Mouse (Mus musculus) intestine, postnatal 0 days (tissue): ENCODE measurements around the gene Klb. TPM values are rescaled to one million over a fixed set of nuclear protein-coding genes. Genes with fewer than 3 reads are reported as not detected.

Experiments
- ATAC-seq: fragments of 200-750 bp; cut with Nextera tagmentation; 2 replicates; pipeline ENCODE4 v1.8.0; 2017; ENCODE audit warnings: mild to moderate bottlenecking, moderate TSS enrichment, moderate library complexity
- H3K27ac ChIP-seq: fragments of 300-500 bp; sonication (generic); 2 replicates; pipeline ENCODE4 v1.5.1; 2014; ENCODE audit warnings: mild to moderate bottlenecking, low read depth, low read length, moderate library complexity
- H3K27me3 ChIP-seq: fragments of 300-500 bp; sonication (generic); replicated peaks from 2 replicates; pipeline ENCODE4 v1.6.1; 2014; ENCODE audit warnings: low read length, mixed read lengths; ENCODE audit not compliant: control insufficient read depth, insufficient read depth
- H3K36me3 ChIP-seq: fragments of 300-500 bp; sonication (generic); 2 replicates; pipeline ENCODE4 v1.6.1; 2014; ENCODE audit warnings: mild to moderate bottlenecking, moderate library complexity; ENCODE audit not compliant: control insufficient read depth, insufficient read depth
- H3K4me1 ChIP-seq: fragments of 300-500 bp; sonication (generic); replicated peaks from 2 replicates; pipeline ENCODE4 v1.6.1; 2014; ENCODE audit warnings: antibody characterized with exemption, low read length, mixed read lengths; ENCODE audit not compliant: control insufficient read depth, insufficient read depth
- H3K4me2 ChIP-seq: fragments of 300-500 bp; sonication (generic); replicated peaks from 2 replicates; pipeline ENCODE4 v1.6.1; 2014; ENCODE audit warnings: low read depth, mild to moderate bottlenecking, moderate library complexity
- H3K4me3 ChIP-seq: fragments of 300-500 bp; sonication (generic); 2 replicates; pipeline ENCODE4 v1.5.1; 2014; ENCODE audit warnings: low read depth, low read length
- H3K9ac ChIP-seq: fragments of 300-500 bp; sonication (generic); 2 replicates; pipeline ENCODE4 v1.6.1; 2014; ENCODE audit warnings: mild to moderate bottlenecking, low read depth, low read length
- H3K9me3 ChIP-seq: fragments of 300-500 bp; sonication (generic); 2 replicates; pipeline ENCODE4 v1.6.1; 2016; ENCODE audit warnings: mixed run types; ENCODE audit not compliant: control insufficient read depth
- CTCF ChIP-seq: sonication (generic); IDR thresholded peaks from 2 replicates; pipeline ENCODE4 v1.5.1; 2016; ENCODE audit warnings: low read depth, mild to moderate bottlenecking, control low read depth, antibody characterized with exemption, moderate library complexity
- WGBS: fragments of 180-500 bp; shearing (Covaris S2); extraction: QIAGEN DNeasy Blood & Tissue Kit; methylation state at CpG from one replicate; pipeline ENCODE4 v1.1.7; 2014; 5-methylcytosine and 5-hydroxymethylcytosine counted together
- polyA plus RNA-seq: library from polyadenylated mRNA; unstranded; fragments of >200 nt; fragmentation: Nextera tagmentation; extraction: Ambion mirVana; gene quantifications from 2 replicates; pipeline ENCODE4 v1.2.1, GENCODE M21; 2015

Gene Klb
- polyA plus RNA-seq, 1 experiment from 2014 or later, result 2.6 TPM

DNA sequence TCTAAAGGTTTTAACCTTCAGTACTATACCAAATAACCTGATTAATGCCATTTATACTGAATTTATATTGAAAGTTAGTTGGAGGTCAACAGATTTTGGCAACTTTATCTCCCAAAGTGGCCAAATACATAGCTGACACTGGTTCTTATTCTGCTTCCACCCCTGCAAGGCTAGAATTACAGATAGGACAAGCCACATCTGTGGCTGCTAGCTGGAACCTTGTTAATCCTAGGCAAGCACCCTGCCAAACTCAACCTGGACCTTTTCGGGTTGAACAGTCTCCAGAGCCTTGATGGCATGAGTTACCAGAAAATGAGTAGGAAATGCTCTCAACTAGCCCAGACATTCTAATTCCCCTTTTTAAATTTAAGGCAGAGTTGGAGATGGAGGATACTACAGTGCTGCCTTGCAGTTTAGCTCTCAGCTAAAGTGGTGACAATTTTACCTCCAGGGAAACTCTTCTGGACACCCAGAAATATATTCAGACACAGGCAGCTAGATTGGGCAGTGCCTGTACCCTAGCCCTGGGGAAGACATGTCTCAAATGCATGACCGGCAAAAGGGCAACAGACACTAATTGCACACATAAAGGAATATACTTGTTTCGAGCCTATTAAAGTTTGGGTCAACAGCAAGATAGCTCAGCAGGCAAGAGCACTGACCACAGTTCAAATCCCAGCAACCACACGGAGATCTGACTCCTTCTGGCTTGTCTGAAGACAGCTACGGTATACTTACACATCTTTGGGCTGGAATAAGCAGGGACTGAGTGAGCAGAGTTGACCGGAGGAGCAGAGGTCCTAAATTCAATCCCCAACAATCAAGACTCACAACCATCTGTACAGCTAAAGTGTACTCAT lies 39.1 kb downstream of the Klb start:
- no peak for ATAC-seq
- Histone ChIP-seq H3K4me3 (no peak overlapping the region), H3K27ac (no peak overlapping the region), H3K9me3 (no peaks in the 10 kb centered on the region), H3K4me2 (no peak overlapping the region), H3K9ac (no peak overlapping the region), H3K27me3 (no peaks in the 10 kb centered on the region), H3K36me3 (peaks cover 24% of the 10 kb centered on the region), H3K4me1 (no peaks in the 10 kb centered on the region; the same call in 1 of the 2 replicates)
- WGBS, result 85% methylated on average over 6 of the region's 6 CpGs
- TF ChIP-seq CTCF, result no peak

DNA sequence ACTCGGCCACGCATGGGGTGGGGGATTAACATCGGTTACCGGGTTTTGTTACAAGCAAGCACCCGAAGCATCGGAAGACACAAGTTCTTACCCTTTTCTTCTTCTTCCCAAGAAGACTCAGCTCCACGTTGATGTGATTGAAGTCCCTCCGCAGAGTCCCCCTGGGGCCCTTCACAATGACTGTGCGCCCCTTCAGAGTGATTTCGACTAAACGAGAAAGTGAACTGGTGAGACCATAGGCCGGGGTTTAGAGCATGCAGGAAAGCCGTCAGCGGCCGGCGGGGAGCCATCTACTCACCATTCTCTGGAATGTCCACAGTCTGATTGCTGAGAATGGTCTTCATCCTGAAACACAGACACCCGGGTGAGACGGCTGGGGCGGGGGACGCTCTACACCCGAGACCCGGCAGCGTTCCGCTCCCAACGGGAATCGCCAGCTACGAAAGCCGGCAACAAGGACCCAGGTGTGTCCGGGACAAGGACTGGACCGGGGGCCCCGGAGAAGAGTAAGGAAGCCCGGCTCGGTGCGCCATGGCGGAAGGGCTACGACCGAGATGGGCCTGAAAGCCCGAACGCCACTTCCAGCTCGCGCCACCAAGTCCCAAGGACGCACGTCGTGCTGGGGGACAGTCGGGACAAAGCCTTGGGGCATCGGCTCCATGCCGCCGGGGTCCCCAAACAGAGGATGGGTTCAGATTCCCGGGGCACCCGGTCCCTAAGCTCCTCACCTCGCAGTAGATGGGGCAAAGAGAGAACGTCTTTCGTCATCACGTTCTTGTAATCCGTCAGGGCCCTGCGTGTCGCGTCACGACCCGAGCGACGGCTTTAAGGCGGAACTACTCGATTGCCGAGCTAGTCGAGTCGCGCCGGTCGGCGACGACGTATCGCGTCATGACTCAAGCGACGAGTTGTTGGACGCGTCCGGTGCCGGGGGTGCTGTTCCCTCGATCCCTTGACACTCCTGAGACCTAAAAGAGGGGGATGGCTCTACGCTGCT lies 42.8 kb downstream of the Klb start, which contains the start of the genes Rpl9 and Lias:
Gene Rpl9, minus strand, starts transcription at position 797 of the 997 bp plus-strand sequence.
Gene Lias, plus strand, starts transcription at position 850 of the 997 bp plus-strand sequence.
- no peaks in the 10 kb centered on the region for H3K27me3 ChIP-seq
- H3K27ac ChIP-seq, result peak within 1 kb of the TSS; percentile 81
- H3K36me3 ChIP-seq, result peaks cover 33% of the 10 kb centered on the region
- H3K4me2 ChIP-seq, result peak within 1 kb of the TSS; percentile 79
- no peak for TF ChIP-seq CTCF
- peak; percentile 92 for ATAC-seq
- H3K4me1 ChIP-seq, result no peaks in the 10 kb centered on the region; the same call in 1 of the 2 replicates
- H3K9me3 ChIP-seq, result no peaks in the 10 kb centered on the region
- H3K9ac ChIP-seq, result peak within 1 kb of the TSS; percentile 94
- WGBS, result under 1% methylated on average over 83 of the region's 83 CpGs
- H3K4me3 ChIP-seq, result peak within 1 kb of the TSS; percentile 98

DNA sequence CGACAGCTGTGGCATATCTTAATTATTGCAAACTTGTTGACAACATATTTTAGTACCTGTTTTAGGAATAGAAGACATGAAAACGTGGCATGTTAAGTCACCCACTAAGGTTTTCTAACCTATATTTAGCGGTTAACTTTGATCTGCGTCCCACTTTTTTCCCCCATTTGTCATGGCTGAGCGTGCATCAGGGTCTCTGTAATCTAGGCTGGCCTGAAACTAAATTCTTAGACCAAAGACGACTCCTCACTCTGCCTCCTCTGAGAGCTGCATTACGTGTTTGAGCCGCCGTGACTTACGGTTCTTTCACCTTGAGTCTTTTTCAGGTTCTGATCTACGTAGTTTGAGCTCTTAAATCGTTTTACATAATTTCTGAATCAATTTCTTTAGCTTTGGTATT lies 43.6 kb downstream of the Klb start:
- TF ChIP-seq CTCF, result no peak
- 2% methylated on average over 12 of the region's 12 CpGs for WGBS
- H3K4me1 ChIP-seq, result no peaks in the 10 kb centered on the region; the same call in 1 of the 2 replicates
- H3K4me3 ChIP-seq, result peak overlapping the region; percentile 98
- H3K9ac ChIP-seq, result peak overlapping the region; percentile 94
- H3K9me3 ChIP-seq, result no peaks in the 10 kb centered on the region
- H3K27ac ChIP-seq, result 0 out of 2 replicates have a peak overlapping the region, but pooled peaks have one; percentile 23
- H3K36me3 ChIP-seq, result peaks cover 40% of the 10 kb centered on the region
- H3K4me2 ChIP-seq, result peak overlapping the region; percentile 79
- ATAC-seq, result peak; percentile 28
- no peaks in the 10 kb centered on the region for H3K27me3 ChIP-seq

DNA sequence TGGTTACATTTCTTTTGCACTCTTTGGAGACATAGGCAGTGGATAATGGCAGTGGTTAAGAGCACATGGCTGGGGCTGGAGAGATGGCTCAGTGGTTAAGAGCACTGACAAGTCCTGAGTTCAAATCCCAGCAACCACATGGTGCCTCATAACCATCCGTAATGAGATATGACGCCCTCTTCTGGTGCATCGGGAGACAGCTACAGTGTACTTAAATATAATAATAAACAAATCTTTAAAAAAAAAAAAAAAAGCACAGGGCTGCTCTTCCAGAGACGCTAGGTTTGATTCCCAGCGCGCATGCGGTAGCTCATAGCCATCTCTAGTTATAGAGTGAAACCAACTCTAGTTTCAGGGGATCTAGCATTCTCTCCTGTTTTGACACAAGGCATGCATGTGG lies 46.3 kb downstream of the Klb start:
- H3K27ac ChIP-seq, result no peak overlapping the region
- no peaks in the 10 kb centered on the region for H3K9me3 ChIP-seq
- peaks cover 33% of the 10 kb centered on the region for H3K36me3 ChIP-seq
- no peak overlapping the region for H3K4me2 ChIP-seq
- no peak overlapping the region for H3K4me3 ChIP-seq
- H3K9ac ChIP-seq, result no peak overlapping the region
- 91% methylated on average over 7 of the region's 7 CpGs for WGBS
- no peaks in the 10 kb centered on the region for H3K27me3 ChIP-seq
- H3K4me1 ChIP-seq, result no peaks in the 10 kb centered on the region; the same call in 1 of the 2 replicates
- no peak for ATAC-seq
- no peak for TF ChIP-seq CTCF

DNA sequence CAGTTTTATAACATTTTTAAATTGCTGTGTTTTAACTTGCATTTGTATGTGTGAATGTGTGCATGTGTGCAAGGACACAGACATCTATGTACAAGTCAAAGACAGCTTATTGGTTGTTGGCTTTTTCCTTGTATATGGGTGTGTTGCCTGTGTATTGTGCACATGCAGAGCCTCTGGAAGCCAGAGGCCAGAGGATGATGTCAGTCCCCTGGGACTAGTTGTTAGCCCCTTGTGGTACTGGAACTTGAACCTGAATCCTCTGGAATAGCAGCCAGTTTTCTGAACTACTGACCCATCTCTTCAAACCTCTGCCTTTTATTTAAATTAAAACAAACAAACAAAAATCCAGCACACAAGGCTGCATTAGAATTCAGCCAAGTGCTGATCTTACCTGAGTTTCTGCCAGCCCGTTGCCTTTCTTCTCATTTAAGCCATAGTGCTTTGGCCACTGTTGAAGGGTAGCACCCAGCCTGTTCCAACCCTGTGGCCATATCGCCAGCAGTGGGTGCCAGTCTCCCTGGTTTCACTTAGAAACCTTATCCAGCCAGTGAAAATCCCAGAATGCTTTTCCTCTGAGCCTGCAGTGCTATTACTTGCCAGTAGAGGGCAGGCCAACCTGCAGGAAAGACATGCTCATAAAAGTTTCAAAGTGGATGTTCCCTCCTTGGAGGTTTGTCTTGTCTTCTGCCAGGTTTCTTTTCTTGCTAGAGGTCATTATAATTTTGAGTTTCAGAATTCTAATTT lies 53.3 kb downstream of the Klb start:
- peak; percentile 72 for ATAC-seq
- 31% methylated on average over 2 of the region's 2 CpGs for WGBS
- TF ChIP-seq CTCF, result peak; percentile 98
- Histone ChIP-seq H3K9me3 (no peaks in the 10 kb centered on the region), H3K9ac (no peak overlapping the region), H3K36me3 (peaks cover 71% of the 10 kb centered on the region), H3K4me1 (no peaks in the 10 kb centered on the region), H3K27me3 (no peaks in the 10 kb centered on the region), H3K4me3 (no peak overlapping the region), H3K4me2 (no peak overlapping the region), H3K27ac (no peak overlapping the region)
